Mouse (Mus musculus): ENCODE data around the gene Galm.
"Not testable (repeated sequence)": the region's sequence is repeated elsewhere in the genome, so short reads cannot be mapped to it uniquely, and the experiment has no call there.

Gene Galm

GRCm38 (mm10) chr17:80206671-80207581, 79.7 kb downstream of the Galm start, which contains the start of the genes Srsf7 and Ttc39d:
Srsf7 (minus strand) TSS chr17:80207307.
Ttc39d (plus strand) TSS chr17:80207460.
- peak; percentile 96 for DNase-seq (ENCODE audit: low spot score)

GRCm38 (mm10) chr17:80213998-80214397, 86.7 kb downstream of the Galm start:
- DNase-seq (ENCODE audit: low spot score), result not testable (repeated sequence)

GRCm38 (mm10) chr17:80220131-80220530, 92.9 kb downstream of the Galm start:
- no peak for DNase-seq (ENCODE audit: low spot score)

GRCm38 (mm10) chr17:80221202-80221601, 93.9 kb downstream of the Galm start:
- no peak for DNase-seq (ENCODE audit: low spot score)

- DNase-seq (ENCODE audit: low spot score), result no peak
These were observed 94.8 kb downstream of the Galm start for GRCm38 (mm10) chr17:80221890-80222628.

- DNase-seq (ENCODE audit: low spot score), result no peak
These were observed 96.6 kb downstream of the Galm start for GRCm38 (mm10) chr17:80223829-80224228.

- DNase-seq (ENCODE audit: low spot score), result peak; percentile 85
These were observed 97.2 kb downstream of the Galm start, which contains the start of gene Gemin6 for GRCm38 (mm10) chr17:80224326-80225116. Gemin6 (plus strand) TSS chr17:80224441.

GRCm38 (mm10) chr17:80225142-80225541, 97.9 kb downstream of the Galm start:
- DNase-seq (ENCODE audit: low spot score), result not testable (repeated sequence)

- DNase-seq (ENCODE audit: low spot score), result no peak
These were observed 102.1 kb downstream of the Galm start for GRCm38 (mm10) chr17:80229396-80229795.

- DNase-seq (ENCODE audit: low spot score), result no peak
These were observed 106.6 kb downstream of the Galm start for GRCm38 (mm10) chr17:80233844-80234243.

- DNase-seq (ENCODE audit: low spot score), result no peak
These were observed 107.1 kb downstream of the Galm start for GRCm38 (mm10) chr17:80234376-80234775.
